Mouse (Mus musculus) MEL (cell line): ENCODE data around the gene Rps6kb2.

Source experiments
- HCFC1 ChIP-seq: IDR thresholded peaks from 2 replicates; pipeline ENCODE4 v1.6.1; 2012; ENCODE audit warnings: low read depth, mild to moderate bottlenecking, inconsistent platforms, low read length, improper control_type of control experiment, moderate library complexity
- POLR2A ChIP-seq, 2 experiments: IDR thresholded peaks; 2 replicates each; pipeline ENCODE4 v1.6.1; 2011 to 2012; ENCODE audit warnings: low read length in 2 of 2, mild to moderate bottlenecking in 2 of 2, control low read depth in 1 of 2, improper control_type of control experiment in 1 of 2, low read depth in 1 of 2, moderate library complexity in 1 of 2; ENCODE audit not compliant: control insufficient read depth in 1 of 2, insufficient read depth in 1 of 2, poor library complexity in 1 of 2
- TCF12 ChIP-seq: IDR thresholded peaks from 2 replicates; pipeline ENCODE4 v1.6.1; 2014; ENCODE audit warnings: low read depth, mild to moderate bottlenecking, inconsistent platforms, low read length, improper control_type of control experiment, moderate library complexity

DNA sequence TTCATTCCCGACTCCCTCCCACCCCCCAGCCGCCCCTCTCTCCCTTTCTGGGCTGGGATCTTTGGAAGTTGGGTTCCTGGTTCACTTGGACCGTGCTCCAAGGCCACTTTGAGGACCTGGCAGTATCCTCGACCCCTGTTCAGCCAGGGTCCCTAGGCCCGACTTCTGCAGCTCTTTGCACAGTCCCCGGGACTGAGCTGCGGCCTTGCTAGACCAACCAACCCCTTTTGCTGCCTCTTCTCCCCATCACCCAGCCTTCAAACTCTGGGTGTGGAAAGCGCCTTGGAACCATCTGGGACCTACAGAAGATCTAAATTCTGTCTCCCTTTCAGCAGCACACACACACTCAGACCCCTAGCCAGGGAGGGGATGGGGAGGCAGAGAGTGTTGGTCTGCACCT is 14.3 kb downstream of the Rps6kb2 start:
- TF ChIP-seq TCF12 (no peak), POLR2A (IDR thresholded peaks at IDR 0.05; ENCODE audit: control insufficient read depth in 1 of 2, insufficient read depth in 1 of 2, low read depth in 1 of 2, low read length in 2 of 2, poor library complexity in 1 of 2) (no peak; a peak in 1 of 4 replicates), HCFC1 (no peak)
